Mouse (Mus musculus): ENCODE measurements around the gene Stpg1.

Stpg1 gene

DNA sequence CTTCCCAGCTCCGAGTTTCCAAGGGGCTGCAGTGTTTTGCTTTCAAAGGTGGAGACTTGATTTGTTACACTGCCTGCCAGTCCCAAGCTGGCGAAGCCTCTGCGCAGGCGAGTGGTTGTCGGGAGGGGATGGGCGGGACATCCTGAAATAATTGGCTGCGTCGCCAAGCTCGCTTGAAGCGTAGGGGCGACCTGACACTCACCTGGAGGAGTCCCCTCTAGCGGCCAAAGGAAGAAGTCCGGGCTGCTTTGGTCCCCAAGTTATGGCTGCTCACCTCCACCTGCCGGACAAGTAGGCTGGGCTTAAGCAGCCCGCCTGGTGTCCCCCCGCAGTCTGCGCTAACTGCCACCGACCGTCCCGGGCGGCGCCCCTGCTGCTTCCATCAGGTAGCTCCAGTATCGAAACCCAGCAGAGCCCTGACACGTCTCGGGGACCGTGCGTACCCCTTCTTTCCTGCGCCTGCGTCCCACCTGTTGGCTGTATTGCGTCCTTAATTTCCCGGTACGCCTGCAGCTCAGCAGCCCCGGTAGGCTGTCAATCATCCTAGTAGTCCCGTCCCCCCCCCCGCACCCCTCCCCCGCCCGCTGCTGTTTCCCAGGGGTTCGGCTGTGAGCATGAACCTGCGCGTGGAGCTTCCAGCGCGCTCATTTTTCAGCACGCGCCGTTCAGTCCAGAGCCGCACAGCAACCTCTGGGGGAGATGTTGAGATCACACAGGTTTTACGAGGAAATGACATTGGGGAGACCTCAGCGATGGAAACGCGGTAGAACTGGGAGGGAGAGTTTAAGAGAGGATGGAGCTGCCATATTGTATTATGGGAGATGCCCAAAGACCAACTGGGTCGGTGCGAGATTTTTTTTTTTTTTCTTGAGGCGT, at the start of gene Stpg1, which contains the start of gene Nipal3:
TSS of gene Stpg1 (plus strand) at position 270 of the 876 bp plus-strand sequence.
TSS of gene Nipal3 (minus strand) at position 518 of the 876 bp plus-strand sequence.
- DNase-seq (ENCODE audit: low spot score): peak; percentile 67

DNA sequence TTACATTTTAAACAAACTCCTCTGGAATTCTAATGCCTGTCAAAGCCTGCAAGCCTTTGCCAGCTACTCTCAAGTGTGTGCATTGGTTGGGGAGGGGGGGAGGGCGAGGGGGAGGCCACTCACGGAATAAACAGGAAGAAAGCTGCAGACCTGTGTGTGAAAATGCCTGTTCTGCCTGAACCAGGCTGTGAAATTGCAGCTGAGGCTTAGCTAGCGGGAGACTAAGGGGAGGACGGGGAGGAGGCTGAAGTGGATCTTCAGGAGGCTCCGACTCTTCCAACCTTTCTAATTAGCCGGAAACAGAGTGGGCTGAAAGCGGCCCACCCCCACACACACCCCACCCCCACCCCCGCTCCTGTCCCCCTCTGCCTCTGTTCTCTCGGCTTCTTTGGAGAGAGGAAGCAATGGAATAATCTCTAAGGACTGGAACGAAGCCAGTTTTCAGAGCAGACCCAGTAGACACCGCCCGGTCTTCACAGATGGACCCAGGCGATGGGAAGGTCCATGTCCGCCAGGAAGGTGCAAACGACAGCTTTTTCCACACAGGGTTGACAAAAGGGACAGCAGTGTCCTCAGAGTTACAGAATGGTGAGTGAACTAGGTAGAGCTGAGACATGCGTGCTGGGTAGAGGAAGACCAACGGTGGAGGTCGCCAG, 43.1 kb upstream of the Stpg1 start:
- DNase-seq (ENCODE audit: low spot score): no peak

DNA sequence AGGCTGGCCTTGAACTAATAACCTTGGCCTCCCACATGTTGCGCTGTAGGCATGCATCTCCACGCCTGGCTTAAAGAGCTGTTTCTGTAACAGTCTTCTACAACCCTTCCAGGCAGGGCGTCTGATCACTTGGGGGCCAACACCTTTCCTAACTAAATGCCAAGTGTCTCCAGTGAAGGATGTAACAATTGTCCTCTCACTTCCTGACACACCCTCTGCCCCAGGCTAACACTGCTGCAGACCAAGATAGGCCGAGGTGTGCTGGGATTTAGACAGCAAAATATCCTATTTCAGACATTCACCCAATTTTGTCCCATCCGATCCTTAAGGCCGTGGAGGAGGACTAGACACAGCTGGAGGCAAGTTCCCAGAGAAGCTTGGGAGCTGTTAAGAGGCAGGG, 41.4 kb upstream of the Stpg1 start:
- no peak for DNase-seq (ENCODE audit: low spot score)

DNA sequence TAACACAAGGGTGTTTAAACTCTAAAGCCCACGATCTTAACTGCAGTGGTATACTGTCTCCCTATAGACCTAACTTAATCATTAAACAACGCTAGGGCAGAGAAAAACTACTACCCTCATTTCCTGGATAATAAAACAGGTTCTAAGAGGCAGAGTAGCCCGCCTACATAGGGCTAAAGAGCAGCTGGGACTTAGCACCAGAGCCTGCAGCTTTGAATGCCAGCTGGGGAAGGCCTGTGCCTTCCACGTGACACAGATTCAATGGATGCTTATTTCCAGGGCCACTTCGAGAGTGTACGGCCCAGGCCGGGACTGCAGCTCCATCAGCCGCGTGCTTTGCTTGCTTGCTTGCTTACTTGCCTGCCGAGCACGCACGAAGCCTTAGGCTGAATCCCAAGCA, 41.0 kb upstream of the Stpg1 start:
- DNase-seq (ENCODE audit: low spot score): no peak

DNA sequence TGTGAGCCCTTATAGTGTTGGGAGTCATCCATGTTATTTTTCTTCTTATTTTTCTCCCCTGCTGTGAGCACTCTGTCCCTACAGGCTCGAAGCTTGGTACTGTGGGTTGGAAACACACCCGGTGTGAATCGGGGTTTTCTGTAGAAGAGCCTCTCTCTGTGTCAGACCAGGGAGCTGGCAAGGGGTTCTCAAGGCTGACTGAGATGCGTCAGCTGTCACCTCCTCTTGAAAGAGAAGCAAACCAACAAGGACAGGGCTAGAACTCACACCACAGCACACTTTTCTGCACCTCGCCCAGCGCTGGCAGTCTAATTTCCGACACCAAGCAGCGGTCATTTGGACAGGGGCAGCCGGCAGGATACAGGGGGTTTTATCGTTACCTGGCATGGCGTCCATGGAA, 31.2 kb upstream of the Stpg1 start:
- no peak for DNase-seq (ENCODE audit: low spot score)

DNA sequence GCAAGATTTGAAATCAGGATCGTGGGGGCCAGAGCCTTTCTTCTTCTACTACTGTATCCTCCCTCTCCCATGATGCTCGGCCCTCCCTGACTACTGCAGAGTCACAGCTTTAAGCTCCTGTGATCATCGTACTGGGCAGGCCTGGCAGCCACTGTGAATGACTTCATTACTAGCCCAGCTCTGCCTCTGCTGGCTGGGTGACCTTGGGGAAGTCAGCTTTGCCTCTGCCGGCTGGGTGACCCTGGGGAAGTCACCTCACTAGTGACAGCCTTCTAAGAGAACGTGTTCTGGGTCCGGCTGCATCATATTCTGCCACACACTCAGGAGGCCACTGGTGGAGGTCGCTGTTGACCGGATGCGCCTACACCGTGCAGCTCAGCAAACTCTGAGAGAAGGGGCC, 16.7 kb upstream of the Stpg1 start:
- no peak for DNase-seq (ENCODE audit: low spot score)

DNA sequence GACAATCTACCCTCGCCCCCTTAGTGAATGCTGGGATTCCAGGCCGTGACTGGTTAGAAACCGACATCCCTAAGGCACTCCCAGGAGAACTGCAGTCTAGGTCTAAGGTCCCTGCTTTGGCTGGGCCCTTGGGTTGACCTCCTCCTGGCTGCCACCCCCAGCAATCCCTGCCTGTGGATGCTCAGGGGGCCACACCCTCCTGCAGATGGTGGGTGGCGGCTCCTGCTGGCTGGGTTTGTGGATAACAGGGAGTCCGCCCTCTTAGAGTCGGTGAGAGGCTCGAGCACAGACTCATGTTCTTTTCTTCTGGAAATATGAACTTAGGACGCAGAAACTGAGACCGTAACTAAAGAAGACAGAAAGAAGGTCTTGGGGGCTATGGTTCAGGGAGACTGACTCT, 14.2 kb upstream of the Stpg1 start:
- no peak for DNase-seq (ENCODE audit: low spot score)

DNA sequence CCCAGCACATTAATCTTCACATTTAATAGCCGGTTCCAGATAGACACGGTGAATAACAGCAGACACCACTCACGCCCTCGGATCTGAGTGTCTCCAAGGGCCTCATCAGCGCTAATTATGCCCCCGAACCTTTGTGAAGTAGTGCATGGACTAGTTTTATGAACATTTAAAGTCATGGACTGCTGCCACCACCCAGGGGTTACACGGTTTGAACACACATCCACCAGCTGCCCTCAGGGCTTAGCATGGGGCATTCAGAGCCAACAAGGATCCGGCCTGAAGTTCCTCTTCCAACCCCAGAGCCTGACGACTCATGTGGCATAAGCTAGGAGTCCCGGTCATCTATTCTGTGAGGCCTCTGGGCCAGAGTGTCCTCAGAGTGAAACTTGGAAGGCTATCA, 9.5 kb upstream of the Stpg1 start:
- DNase-seq (ENCODE audit: low spot score): no peak

DNA sequence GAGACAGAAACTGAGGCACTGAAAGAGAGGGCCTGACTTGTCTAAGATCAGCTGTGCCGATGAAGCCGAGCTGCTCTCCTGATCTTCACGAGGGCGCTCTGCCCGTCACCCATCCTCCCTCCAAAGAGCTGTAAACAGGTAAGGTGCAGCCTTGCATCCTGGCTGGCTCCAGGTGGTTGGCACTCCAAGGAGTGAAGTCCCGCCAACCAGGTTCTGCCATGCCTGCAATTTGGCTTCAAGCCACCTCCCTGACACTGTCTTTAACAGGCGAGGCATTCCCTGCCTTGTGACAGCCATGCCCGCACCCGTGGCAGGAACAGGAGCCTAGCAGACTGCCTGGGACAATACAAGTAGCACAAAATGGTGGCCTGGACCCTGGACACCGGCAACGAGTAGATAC, 8.2 kb upstream of the Stpg1 start:
- no peak for DNase-seq (ENCODE audit: low spot score)

DNA sequence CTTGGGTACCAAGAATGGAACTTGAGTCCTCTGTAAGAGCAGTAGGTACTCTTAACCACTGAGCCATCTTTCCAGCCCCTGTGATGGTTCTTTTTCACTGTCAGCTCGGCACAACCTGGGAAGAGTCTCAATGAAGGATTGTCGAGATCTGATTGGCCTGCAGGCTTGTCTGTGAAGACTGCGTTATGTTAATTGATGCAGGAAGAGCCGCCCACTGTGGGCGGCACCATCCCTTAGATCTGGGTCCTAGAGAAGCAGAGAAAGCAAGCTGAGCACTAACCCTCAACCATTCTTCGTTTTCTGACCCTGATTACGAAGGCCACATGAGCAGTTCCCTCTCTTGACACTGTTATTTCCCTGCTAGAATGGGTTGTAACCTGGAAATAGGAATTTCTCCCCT, 5.3 kb upstream of the Stpg1 start:
- no peak for DNase-seq (ENCODE audit: low spot score)

DNA sequence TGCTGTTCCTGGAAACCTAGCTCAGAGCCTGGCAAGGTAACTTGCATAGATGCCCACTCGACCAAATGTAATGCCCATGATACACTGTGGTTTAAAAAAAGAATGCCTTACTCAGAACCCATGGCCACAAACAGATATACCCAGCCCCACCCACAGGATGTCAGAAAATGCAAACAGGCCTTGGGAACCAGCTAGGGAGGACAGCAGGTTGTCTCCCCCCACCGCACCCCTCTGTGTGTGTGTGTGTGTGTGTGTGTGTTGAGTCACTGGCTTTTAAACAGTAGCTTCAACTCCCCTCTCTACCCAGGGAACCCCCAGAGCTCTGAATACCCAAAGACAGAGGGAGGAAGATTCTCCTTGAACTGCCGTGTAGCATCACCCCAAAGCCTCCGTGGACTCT, 1.3 kb upstream of the Stpg1 start:
- DNase-seq (ENCODE audit: low spot score): no peak

DNA sequence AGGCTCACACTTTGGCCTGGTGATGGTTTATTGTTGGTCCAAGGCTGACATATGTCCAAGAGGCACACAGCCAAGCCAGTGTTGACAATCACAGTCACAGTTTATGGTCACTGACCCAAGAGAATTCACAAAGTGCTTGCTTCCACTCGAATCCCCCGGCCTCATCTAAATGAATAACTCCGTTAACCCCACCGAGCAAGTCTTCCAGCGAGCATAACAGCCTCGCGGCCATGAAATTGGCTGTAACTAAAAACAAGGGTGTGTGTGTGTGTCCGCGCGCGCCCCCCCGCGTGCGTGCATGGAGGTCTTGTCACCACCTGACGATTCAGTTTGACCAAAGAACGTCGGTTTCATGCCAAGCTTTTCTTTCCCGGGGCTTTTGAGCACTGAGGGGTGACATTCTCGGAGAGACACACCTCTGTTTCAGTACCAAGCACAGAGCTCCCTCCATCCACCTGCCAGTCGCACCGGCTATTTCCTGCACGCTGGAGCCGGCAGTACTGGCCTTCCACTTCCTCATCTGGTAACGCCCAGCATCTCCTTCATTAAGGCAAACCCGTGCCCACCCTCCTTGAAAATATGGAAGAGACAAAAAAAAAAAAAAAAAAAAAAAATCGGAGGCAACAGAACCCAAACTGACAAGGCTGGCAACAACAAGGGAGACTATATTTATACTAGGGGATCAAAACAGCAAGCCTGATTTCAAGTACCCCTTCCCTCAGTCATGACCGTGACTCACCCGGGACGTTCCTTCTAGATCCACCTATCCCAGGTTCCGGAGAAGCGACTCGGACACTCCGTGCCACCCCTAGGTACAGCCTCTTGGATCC, 684 bp upstream of the Stpg1 start:
- DNase-seq (ENCODE audit: low spot score): no peak

DNA sequence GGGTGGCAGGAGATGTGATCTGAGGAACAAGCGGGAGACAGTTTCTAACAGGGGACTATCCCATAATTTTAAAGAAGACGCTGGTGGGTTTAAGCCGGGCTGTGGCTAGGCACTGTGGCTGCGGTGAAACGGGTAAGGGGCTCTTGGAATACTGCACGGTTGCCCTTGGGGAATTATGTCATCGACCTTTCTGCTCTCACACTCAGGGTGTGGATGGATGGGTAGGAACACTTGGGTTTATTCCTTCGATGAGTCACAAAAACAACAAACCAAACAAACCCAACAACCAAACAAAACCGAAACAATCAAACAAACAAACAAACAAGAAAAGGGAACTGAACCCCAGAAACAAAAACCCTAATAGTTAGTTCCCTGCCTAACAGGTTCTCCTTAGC, 804 bp downstream of the Stpg1 start:
- no peak for DNase-seq (ENCODE audit: low spot score)

DNA sequence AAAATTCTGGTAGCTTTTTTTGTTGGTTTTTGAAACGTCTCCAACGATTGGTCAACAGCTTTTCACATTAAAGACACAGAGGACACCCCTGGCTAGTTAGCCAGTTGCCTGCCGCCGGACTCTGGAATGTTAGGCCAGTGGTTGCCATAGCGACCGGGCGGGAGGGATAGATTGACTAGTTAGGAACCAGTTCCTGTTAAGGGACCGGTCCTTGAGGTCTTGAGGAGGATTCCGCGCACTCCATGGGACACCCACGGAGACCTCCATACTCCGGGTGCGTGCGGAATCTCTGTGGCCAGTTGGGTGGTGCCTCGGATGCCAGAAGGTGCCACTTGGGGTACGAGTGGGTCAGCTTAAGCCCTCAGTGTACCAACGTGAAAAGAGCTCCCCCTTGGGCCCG, 1.2 kb downstream of the Stpg1 start:
- DNase-seq (ENCODE audit: low spot score): no peak

DNA sequence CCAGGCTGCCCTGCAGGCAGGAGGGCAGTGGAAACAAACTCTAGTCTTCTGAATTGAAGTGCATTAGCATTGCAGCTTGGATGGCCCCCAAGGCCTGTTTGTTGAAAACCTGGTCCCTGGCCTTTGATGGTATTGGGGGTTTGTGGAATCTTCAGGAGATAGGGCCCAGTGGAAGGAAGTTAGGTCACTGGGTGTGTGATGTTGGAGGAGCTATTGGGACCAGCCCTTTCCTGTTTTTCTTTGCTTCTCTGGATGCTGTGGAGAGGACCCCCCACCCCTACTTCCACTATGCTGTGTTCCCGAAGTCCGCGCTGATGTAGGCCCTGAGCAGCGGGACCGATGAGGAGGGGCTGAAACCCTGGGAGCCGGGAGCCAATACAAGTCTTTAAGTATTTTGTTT, 3.5 kb downstream of the Stpg1 start:
- no peak for DNase-seq (ENCODE audit: low spot score)

DNA sequence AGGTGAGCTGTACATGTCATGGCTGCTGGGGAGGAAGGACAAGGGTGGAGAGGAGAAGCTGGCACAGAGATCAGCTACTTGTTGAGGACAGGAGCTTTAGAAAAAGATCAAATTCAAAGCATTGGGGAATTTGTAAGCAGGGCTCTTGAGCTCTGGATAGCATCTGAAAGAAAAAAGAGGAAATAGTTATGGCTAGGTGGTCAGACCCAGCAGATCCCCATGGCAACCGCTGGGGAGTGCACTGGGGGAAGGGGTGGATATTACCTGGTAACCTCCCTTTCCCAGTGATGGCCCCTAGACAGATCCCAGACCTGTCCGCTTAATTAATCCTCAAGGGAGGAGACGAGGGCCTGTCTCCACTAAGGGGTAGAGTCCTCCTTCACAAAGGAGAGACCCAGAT, 5.2 kb downstream of the Stpg1 start:
- no peak for DNase-seq (ENCODE audit: low spot score)

DNA sequence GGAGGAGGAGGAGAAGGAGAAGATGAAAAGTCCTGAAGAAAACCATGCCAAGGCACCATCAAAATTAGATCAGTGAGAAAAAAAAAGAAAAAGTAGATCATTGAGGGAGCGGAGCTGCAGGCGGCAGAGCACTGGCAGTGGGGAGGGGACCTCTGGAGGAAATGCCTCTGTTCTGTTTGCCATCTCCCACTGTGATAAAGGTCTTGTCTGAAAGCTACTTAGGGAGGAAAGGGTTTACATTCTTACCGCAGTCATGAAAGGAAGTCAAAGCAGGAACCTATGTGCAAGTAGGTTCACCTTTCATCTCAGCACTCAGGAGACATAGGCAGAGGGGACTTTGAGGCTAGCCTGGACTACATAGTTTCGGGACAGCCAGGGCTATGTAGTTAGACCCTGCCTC, 7.0 kb downstream of the Stpg1 start:
- DNase-seq (ENCODE audit: low spot score): no peak

DNA sequence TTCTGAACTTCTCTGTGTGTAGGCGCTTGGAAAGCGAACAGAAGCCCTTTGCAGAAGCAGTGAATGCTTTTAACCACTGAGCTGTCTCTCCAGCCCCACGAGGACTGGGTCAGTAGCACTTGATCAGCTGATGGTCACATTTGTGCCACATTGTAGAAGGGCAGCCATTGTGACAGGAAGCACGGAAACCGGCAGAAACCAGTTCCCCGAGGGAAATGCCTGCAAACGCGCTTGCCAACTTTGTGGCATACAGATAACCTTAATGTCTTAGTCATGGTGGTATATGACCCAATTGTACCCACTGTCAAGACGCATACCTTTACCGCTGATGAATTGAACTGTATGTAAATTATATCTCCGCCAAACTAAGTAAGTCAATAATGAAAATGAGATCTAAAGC, 11.2 kb downstream of the Stpg1 start:
- DNase-seq (ENCODE audit: low spot score): no peak

DNA sequence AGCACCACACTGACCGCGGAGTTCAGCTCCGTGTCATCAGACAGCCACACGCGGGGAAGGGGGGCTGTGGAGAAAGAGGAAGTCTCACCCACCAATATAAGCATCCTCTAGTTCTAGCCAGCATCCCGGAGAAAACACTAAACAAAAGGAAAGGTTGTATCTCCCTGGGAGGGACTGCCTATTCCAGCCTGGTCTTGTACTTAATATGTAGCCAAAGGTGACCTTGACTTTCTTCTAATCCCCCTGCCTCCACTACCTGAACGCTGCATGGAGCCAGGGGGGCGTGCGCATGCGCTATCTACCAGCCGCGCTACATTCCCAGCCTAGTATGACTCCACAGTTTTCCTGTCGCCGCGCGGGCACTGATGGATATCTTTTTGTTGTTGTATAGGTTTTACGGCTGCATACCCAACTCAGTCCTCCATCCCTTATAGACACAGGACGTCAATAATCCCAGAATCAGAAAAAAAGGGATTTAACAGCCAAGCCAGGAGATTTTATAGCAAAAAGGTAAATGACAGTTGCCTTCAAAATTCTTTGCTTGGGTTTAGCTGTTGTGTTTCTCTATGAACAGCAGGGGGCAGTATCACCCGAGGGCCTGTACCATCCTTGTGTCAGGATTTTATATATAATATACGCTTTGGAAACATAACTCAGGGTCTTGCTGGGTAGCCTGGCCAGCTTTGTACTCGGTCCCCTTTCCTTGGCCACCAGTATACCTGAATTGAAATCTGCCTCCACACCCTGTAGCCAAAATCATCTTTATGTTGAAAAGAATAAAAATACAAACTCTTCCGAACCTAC, 13.2 kb downstream of the Stpg1 start:
- no peak for DNase-seq (ENCODE audit: low spot score)

DNA sequence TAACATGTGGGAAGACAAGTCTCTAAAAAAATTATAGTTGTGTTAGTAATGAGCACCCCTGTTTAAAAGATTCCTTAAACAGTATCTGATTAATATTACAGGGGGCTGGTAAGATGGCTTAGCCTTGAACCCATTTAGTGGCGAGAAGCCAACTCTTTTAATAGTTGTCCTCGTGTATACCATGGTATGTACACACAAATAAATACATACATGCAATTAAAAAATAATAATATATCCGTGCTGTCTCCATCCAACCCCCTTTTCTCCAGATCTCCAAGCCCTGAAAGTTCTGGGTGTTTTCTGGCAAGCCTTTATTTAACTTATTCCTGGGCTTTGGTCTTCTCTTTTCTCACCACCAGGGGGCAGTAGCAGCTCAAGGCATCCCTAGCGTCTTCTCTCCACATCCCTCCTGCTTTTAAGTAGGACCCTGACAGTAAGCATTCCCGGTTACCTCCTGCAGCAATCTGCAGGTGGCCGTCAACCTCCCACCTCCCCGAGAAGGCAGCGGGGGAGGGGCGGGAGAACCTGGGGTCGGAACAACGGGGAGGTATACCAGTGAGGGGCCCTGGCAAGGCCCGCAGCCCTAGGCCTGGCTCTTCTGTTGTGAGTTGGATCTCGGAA, 13.9 kb downstream of the Stpg1 start:
- peak; percentile 75 for DNase-seq (ENCODE audit: low spot score)

DNA sequence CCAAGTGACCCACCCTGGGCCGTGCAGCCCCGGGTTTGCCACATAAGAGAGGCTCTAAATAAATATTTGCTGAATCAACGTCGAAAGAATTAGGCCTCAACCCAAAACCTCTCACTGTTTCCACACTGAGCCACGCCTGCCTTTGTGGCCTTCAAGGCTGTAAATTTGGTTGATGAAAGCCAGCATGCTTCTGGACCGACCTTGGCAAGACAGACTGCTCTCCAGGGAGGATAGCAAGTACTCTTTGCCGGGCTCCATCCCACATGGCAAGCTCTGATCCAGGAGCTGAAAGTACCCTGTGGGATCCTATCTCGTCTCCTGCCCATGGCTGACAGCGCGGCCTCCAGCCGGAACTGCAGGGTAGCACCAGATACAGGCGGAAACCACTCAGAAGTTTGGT, 14.9 kb downstream of the Stpg1 start:
- no peak for DNase-seq (ENCODE audit: low spot score)

Data from urinary bladder, postnatal 25 days (tissue).